Mouse (Mus musculus): ENCODE measurements around the gene Cacnb2.
"Not testable (repeated sequence)": the region's sequence is repeated elsewhere in the genome, so short reads cannot be mapped to it uniquely, and the experiment has no call there.

Cacnb2 gene

GRCm38 (mm10) chr2:14656673-14657072 is 53.8 kb downstream of the Cacnb2 start:
- no peak for DNase-seq (ENCODE audit: low spot score in 2 of 2)

GRCm38 (mm10) chr2:14657205-14657844 is 54.4 kb downstream of the Cacnb2 start:
- no peak for DNase-seq (ENCODE audit: low spot score in 2 of 2)

- DNase-seq (ENCODE audit: low spot score in 2 of 2) = no peak
These were observed 62.3 kb downstream of the Cacnb2 start for GRCm38 (mm10) chr2:14665213-14665612.

- no peak for DNase-seq (ENCODE audit: low spot score in 2 of 2)
These were observed 69.2 kb downstream of the Cacnb2 start for GRCm38 (mm10) chr2:14672117-14672516.

- peak in 1 of 2 experiments; percentile 4 for DNase-seq (ENCODE audit: low spot score in 2 of 2)
These were observed 74.1 kb downstream of the Cacnb2 start for GRCm38 (mm10) chr2:14676885-14677516.

- DNase-seq (ENCODE audit: low spot score in 2 of 2) = no peak
These were observed 81.3 kb downstream of the Cacnb2 start for GRCm38 (mm10) chr2:14684231-14684630.

GRCm38 (mm10) chr2:14702973-14703645 is 100.2 kb downstream of the Cacnb2 start:
- DNase-seq (ENCODE audit: low spot score in 2 of 2) = no peak

GRCm38 (mm10) chr2:14703676-14704075 is 100.8 kb downstream of the Cacnb2 start:
- DNase-seq (ENCODE audit: low spot score in 2 of 2) = no peak

- no peak for DNase-seq (ENCODE audit: low spot score in 2 of 2)
These were observed 107.4 kb downstream of the Cacnb2 start for GRCm38 (mm10) chr2:14710247-14710646.

GRCm38 (mm10) chr2:14711751-14712150 is 108.9 kb downstream of the Cacnb2 start:
- no peak for DNase-seq (ENCODE audit: low spot score in 2 of 2)

GRCm38 (mm10) chr2:14713049-14713448 is 110.2 kb downstream of the Cacnb2 start:
- no peak for DNase-seq (ENCODE audit: low spot score in 2 of 2)

GRCm38 (mm10) chr2:14716666-14717065 is 113.8 kb downstream of the Cacnb2 start:
- DNase-seq (ENCODE audit: low spot score in 2 of 2) = no peak

GRCm38 (mm10) chr2:14719119-14719718 is 116.3 kb downstream of the Cacnb2 start:
- DNase-seq (ENCODE audit: low spot score in 2 of 2) = no peak

GRCm38 (mm10) chr2:14725437-14725836 is 122.5 kb downstream of the Cacnb2 start:
- no peak for DNase-seq (ENCODE audit: low spot score in 2 of 2)

GRCm38 (mm10) chr2:14726601-14727000 is 123.7 kb downstream of the Cacnb2 start:
- DNase-seq (ENCODE audit: low spot score in 2 of 2) = not testable (repeated sequence)

- DNase-seq (ENCODE audit: low spot score in 2 of 2) = no peak
These were observed 136.0 kb downstream of the Cacnb2 start for GRCm38 (mm10) chr2:14738927-14739326.

- no peak for DNase-seq (ENCODE audit: low spot score in 2 of 2)
These were observed 136.6 kb downstream of the Cacnb2 start for GRCm38 (mm10) chr2:14739510-14739909.

- no peak for DNase-seq (ENCODE audit: low spot score in 2 of 2)
These were observed 137.5 kb downstream of the Cacnb2 start for GRCm38 (mm10) chr2:14740359-14740758.

GRCm38 (mm10) chr2:14744761-14745160 is 141.9 kb downstream of the Cacnb2 start:
- DNase-seq (ENCODE audit: low spot score in 2 of 2) = no peak

- DNase-seq (ENCODE audit: low spot score in 2 of 2) = no peak
These were observed 160.0 kb downstream of the Cacnb2 start for GRCm38 (mm10) chr2:14762846-14763245.

GRCm38 (mm10) chr2:14763931-14764330 is 161.0 kb downstream of the Cacnb2 start:
- no peak for DNase-seq (ENCODE audit: low spot score in 2 of 2)

GRCm38 (mm10) chr2:14769448-14769847 is 166.6 kb downstream of the Cacnb2 start:
- DNase-seq (ENCODE audit: low spot score in 2 of 2) = no peak

GRCm38 (mm10) chr2:14770635-14771034 is 167.7 kb downstream of the Cacnb2 start:
- no peak for DNase-seq (ENCODE audit: low spot score in 2 of 2)

Measured in urinary bladder, adult 18-20 months (tissue).